Mouse (Mus musculus) embryonic facial prominence, embryonic 13.5 days (tissue): Measurements from ENCODE around the gene Tescl. TPM values are rescaled to one million over a fixed set of nuclear protein-coding genes. Genes with fewer than 3 reads are reported as not detected.
A peak's percentile ranks its signal among the peaks of the same experiment; 100 is the strongest.

ENCODE experiments used
- ATAC-seq: fragments of 200-750 bp; cut with Nextera tagmentation; 2 replicates; pipeline ENCODE4 v1.8.0; 2017; ENCODE audit warnings: low read depth; ENCODE audit not compliant: insufficient number of reproducible peaks, insufficient read depth, low FRiP score, low TSS enrichment
- H3K27ac ChIP-seq: fragments of 300-500 bp; sonication (generic); 2 replicates; pipeline ENCODE4 v1.5.1; 2015; ENCODE audit warnings: moderate library complexity, mild to moderate bottlenecking, inconsistent platforms
- H3K27me3 ChIP-seq: fragments of 300-500 bp; sonication (generic); 2 replicates; pipeline ENCODE4 v1.6.1; 2015; ENCODE audit warnings: mild to moderate bottlenecking, inconsistent platforms
- H3K36me3 ChIP-seq: fragments of 300-500 bp; sonication (generic); 2 replicates; pipeline ENCODE4 v1.6.1; 2015; ENCODE audit warnings: mild to moderate bottlenecking, inconsistent platforms
- H3K4me1 ChIP-seq: fragments of 300-500 bp; sonication (generic); 2 replicates; pipeline ENCODE4 v1.6.1; 2015; ENCODE audit warnings: inconsistent platforms
- H3K4me2 ChIP-seq: fragments of 300-500 bp; sonication (generic); 2 replicates; pipeline ENCODE4 v1.6.1; 2015; ENCODE audit warnings: moderate library complexity, mild to moderate bottlenecking, inconsistent platforms
- H3K4me3 ChIP-seq: fragments of 300-500 bp; sonication (generic); 2 replicates; pipeline ENCODE4 v1.5.1; 2015; ENCODE audit warnings: mild to moderate bottlenecking, inconsistent platforms
- H3K9ac ChIP-seq: fragments of 300-500 bp; sonication (generic); 2 replicates; pipeline ENCODE4 v1.6.1; 2015; ENCODE audit warnings: mild to moderate bottlenecking, inconsistent platforms
- H3K9me3 ChIP-seq: fragments of 300-500 bp; sonication (generic); 2 replicates; pipeline ENCODE4 v1.6.1; 2016; ENCODE audit warnings: inconsistent platforms
- WGBS: fragments of 180-500 bp; shearing (Covaris S2); methylation state at CpG from one replicate; pipeline ENCODE4 v1.1.7; 2015; ENCODE audit warnings: mixed read lengths; 5-methylcytosine and 5-hydroxymethylcytosine counted together
- polyA plus RNA-seq: library from polyadenylated mRNA; unstranded; fragments of >200 nt; fragmentation: Nextera tagmentation; extraction: Ambion mirVana; gene quantifications from 2 replicates; pipeline ENCODE4 v1.2.1, GENCODE M21; 2015

The Tescl gene
- polyA plus RNA-seq, 1 experiment from 2014 or later = 0.25 TPM

DNA sequence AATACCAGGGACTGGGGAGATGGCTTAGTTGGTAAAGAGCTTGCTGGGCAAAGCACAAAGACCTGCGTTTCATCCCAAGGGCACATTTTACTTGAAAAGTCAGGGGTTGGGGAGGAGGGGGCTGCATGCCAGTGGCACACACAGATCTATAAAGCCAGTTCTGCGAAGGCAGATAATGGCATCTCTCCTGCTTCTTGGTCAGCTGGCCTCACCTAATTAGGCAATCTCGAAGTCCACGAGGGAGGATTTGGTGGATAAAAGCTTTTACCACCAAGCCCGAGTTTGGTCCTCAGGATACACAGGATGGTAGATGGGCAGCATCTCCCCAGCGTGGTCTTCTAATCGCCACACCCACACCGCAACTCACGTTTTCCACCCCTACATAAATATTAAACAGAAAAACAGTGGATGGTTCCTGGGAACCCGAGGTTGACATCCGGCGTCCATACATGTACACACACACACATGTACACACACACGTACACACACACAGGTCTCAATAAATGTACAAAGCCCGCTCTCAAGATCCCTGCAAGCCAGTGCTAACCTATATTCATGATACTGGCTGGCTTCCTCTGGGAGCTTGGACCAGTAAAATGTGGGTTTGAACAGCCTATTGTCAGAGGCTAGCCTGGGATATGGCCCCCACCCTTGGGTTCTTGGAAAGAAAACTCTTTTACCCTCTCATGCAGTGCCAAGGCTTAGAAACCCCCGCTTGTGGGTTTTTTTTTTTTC lies 36.2 kb downstream of the Tescl start:
- no peak for ATAC-seq
- H3K27ac ChIP-seq = no peak overlapping the region
- H3K27me3 ChIP-seq = no peaks in the 10 kb centered on the region
- H3K9ac ChIP-seq = peak overlapping the region; percentile 85; the same call in 1 of the 2 replicates
- peak overlapping the region; percentile 88 for H3K4me2 ChIP-seq
- 91% methylated on average over 15 of the region's 15 CpGs for WGBS
- peaks cover 58% of the 10 kb centered on the region for H3K36me3 ChIP-seq
- H3K4me1 ChIP-seq = peaks cover 11% of the 10 kb centered on the region
- peak overlapping the region; percentile 70 for H3K4me3 ChIP-seq
- no peaks in the 10 kb centered on the region for H3K9me3 ChIP-seq

DNA sequence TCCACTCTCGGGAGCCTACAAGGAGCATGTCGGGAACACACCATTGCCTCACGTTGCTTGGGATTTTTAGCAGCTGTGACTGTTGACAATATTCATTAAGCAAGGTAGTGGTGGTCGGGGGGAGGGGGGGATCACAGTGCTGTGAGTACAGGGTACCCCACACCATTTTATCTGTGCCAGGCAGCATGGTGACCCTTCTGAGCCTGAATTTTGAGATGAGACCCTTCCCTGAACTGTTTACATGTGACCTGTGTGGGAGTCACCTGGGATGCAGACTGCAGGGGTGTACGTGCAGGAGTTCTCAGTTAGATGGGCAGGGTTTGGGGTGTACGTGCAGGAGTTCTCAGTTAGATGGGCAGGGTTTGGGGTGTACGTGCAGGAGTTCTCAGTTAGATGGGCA lies 37.4 kb downstream of the Tescl start:
- 94% methylated on average over 7 of the region's 7 CpGs for WGBS
- H3K9ac ChIP-seq = no peak overlapping the region
- ATAC-seq = no peak
- H3K36me3 ChIP-seq = peaks cover 59% of the 10 kb centered on the region
- peaks cover 11% of the 10 kb centered on the region for H3K4me1 ChIP-seq
- no peak overlapping the region for H3K4me2 ChIP-seq
- H3K27me3 ChIP-seq = no peaks in the 10 kb centered on the region
- H3K4me3 ChIP-seq = no peak overlapping the region
- H3K9me3 ChIP-seq = peaks cover 2% of the 10 kb centered on the region
- no peak overlapping the region for H3K27ac ChIP-seq

DNA sequence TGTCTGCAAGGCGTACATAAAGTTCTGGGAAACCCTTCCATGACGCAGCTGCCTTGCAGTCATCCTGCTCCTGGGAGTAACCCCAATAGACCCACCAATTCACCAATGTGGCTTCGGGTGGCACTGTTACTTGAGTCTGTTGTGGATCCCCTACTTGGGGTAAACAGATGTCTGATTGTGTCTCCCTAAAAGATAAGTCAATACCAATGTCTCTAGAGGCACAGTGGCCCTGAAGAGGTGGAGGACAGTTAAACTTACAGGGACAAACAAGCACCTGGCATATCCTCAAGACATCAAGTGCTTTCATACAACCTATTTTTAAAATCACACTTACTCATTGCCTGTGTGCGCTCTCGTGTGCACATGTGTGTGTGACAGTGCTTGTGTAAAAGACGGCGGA lies 38.4 kb downstream of the Tescl start:
- no peak for ATAC-seq
- H3K9ac ChIP-seq = no peak overlapping the region
- WGBS = 98% methylated on average over 7 of the region's 7 CpGs
- no peak overlapping the region for H3K4me2 ChIP-seq
- H3K27me3 ChIP-seq = no peaks in the 10 kb centered on the region
- peaks cover 11% of the 10 kb centered on the region for H3K4me1 ChIP-seq
- H3K9me3 ChIP-seq = peaks cover 6% of the 10 kb centered on the region
- peaks cover 70% of the 10 kb centered on the region for H3K36me3 ChIP-seq
- H3K4me3 ChIP-seq = no peak overlapping the region
- no peak overlapping the region for H3K27ac ChIP-seq

GRCm38 (mm10) chr7:24294763-24295162 lies 39.0 kb downstream of the Tescl start:
- WGBS = 90% methylated on average over 4 of the region's 4 CpGs
- H3K27me3 ChIP-seq = no peaks in the 10 kb centered on the region
- H3K4me3 ChIP-seq = no peak overlapping the region
- H3K27ac ChIP-seq = no peak overlapping the region
- H3K4me1 ChIP-seq = peaks cover 9% of the 10 kb centered on the region
- H3K9me3 ChIP-seq = peaks cover 6% of the 10 kb centered on the region
- H3K4me2 ChIP-seq = no peak overlapping the region
- peaks cover 76% of the 10 kb centered on the region for H3K36me3 ChIP-seq
- H3K9ac ChIP-seq = no peak overlapping the region
- ATAC-seq = no peak

DNA sequence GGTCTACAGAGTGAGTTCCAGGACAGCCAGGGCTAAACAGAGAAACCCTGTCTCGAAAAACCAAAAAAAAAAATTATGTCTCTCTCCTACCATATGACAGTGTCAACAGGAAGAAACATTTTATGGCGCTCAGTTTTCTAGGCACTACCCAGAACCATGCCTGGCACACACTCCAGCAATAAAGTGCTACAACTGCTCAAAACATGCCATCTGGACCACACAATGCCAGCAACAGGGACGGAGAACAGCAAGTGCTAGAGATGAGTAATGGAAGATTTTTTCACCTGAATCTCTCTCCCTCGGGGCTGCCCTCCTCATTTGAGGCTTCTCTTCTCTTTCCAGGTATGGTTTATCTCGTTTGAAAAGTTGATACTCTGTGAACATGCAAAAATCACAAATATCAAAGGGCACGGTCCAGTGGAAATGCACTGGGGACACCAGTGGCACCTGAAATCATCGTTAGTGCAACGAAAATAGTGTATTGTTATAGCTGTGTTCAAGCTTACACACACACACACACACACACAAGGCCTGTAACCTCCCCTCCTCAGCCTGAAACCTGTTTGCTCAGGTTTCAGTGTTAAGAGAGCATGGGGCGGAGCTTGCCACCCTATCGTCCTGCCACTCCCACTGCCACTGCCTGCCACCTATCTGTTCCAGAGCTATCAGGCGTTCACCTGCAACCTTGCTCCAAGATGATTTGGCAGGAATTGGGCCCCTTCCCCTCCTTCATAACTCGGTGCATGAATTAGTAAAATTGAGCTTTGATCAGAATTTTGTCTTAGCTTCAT lies 40.5 kb downstream of the Tescl start:
- H3K36me3 ChIP-seq = peaks cover 89% of the 10 kb centered on the region
- no peak overlapping the region for H3K9ac ChIP-seq
- H3K4me2 ChIP-seq = no peak overlapping the region
- peaks cover 6% of the 10 kb centered on the region for H3K9me3 ChIP-seq
- H3K4me1 ChIP-seq = peaks cover 7% of the 10 kb centered on the region
- no peak overlapping the region for H3K4me3 ChIP-seq
- ATAC-seq = no peak
- no peaks in the 10 kb centered on the region for H3K27me3 ChIP-seq
- 85% methylated on average over 12 of the region's 12 CpGs for WGBS
- no peak overlapping the region for H3K27ac ChIP-seq

- Histone ChIP-seq H3K27ac (no peak overlapping the region), H3K4me1 (no peaks in the 10 kb centered on the region), H3K9me3 (peaks cover 6% of the 10 kb centered on the region), H3K4me2 (no peak overlapping the region), H3K4me3 (no peak overlapping the region), H3K9ac (no peak overlapping the region), H3K27me3 (no peaks in the 10 kb centered on the region), H3K36me3 (peaks cover 98% of the 10 kb centered on the region)
- WGBS = 93% methylated on average over 27 of the region's 27 CpGs
- no peak for ATAC-seq
Measured at GRCm38 (mm10) chr7:24291387-24292090, 42.2 kb downstream of the Tescl start.

DNA sequence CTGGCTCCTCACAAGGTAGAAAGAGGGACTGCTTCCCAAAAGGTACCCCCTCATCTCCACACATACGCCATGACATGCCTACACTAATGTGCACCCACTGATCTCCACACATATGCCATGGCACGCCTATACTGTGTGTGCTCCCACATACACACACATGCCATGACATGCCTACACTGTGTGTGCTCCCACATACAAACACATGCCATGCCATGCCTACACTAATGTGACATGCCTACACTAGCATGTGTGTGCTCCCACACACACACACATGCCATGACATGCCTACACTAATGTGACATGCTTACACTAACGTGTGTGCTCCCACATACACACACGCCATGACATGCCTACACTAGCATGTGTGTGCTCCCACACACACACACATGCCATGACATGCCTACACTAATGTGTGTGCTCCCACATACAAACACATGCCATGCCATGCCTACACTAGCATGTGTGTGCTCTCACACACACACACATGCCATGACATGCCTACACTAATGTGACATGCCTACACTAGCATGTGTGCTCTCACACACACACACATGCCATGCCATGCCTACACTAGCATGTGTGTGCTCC lies 43.5 kb downstream of the Tescl start:
- no peak overlapping the region for H3K9ac ChIP-seq
- ATAC-seq = no peak
- no peaks in the 10 kb centered on the region for H3K4me1 ChIP-seq
- no peak overlapping the region for H3K4me2 ChIP-seq
- no peak overlapping the region for H3K4me3 ChIP-seq
- peaks cover 6% of the 10 kb centered on the region for H3K9me3 ChIP-seq
- no peaks in the 10 kb centered on the region for H3K27me3 ChIP-seq
- peaks cover 85% of the 10 kb centered on the region for H3K36me3 ChIP-seq
- 97% methylated on average over 4 of the region's 4 CpGs for WGBS
- H3K27ac ChIP-seq = no peak overlapping the region

GRCm38 (mm10) chr7:24288512-24288911 lies 45.2 kb downstream of the Tescl start:
- 93% methylated on average over 6 of the region's 6 CpGs for WGBS
- Histone ChIP-seq H3K9ac (no peak overlapping the region), H3K4me2 (no peak overlapping the region), H3K9me3 (peaks cover 6% of the 10 kb centered on the region), H3K27ac (no peak overlapping the region), H3K36me3 (peaks cover 68% of the 10 kb centered on the region), H3K4me1 (no peaks in the 10 kb centered on the region), H3K27me3 (no peaks in the 10 kb centered on the region), H3K4me3 (no peak overlapping the region)
- no peak for ATAC-seq

- no peak for ATAC-seq
- Histone ChIP-seq H3K9me3 (peaks cover 6% of the 10 kb centered on the region), H3K4me2 (no peak overlapping the region), H3K27me3 (no peaks in the 10 kb centered on the region), H3K4me3 (no peak overlapping the region), H3K4me1 (no peaks in the 10 kb centered on the region), H3K27ac (no peak overlapping the region), H3K9ac (no peak overlapping the region), H3K36me3 (peaks cover 60% of the 10 kb centered on the region)
- WGBS = 86% methylated on average over 5 of the region's 5 CpGs
Measured at GRCm38 (mm10) chr7:24287670-24288069, 46.1 kb downstream of the Tescl start.

DNA sequence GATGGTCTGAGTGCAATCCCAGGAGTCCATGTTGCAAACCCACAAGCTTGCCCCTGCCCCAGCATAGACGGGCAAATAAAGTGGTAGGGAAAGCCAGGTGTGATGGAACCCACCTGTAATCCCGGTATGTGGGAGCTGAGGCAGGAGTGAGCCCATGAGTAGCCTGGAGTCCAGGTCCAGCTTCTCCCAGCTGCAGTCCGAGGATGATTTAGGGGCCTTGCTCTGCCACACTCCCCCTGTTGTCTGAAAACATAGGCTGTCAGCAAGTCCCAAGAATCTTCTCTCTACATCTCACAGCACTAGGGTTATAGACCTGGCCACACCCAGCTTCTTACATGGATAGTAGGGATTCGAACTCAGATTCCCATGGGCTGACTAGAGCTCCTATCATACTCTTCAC lies 46.8 kb downstream of the Tescl start:
- H3K27me3 ChIP-seq = no peaks in the 10 kb centered on the region
- H3K4me3 ChIP-seq = no peak overlapping the region
- no peaks in the 10 kb centered on the region for H3K4me1 ChIP-seq
- no peak overlapping the region for H3K9ac ChIP-seq
- peaks cover 52% of the 10 kb centered on the region for H3K36me3 ChIP-seq
- 83% methylated on average over 4 of the region's 4 CpGs for WGBS
- H3K9me3 ChIP-seq = peaks cover 6% of the 10 kb centered on the region
- no peak overlapping the region for H3K4me2 ChIP-seq
- ATAC-seq = no peak
- H3K27ac ChIP-seq = no peak overlapping the region

- ATAC-seq = no peak
- WGBS = 46% methylated on average over 4 of the region's 4 CpGs
- H3K9ac ChIP-seq = no peak overlapping the region
Measured at GRCm38 (mm10) chr7:24286090-24286489, 47.6 kb downstream of the Tescl start.

More at GRCm38 (mm10) chr7:24286090-24286489, 47.6 kb downstream of the Tescl start:
- no peak overlapping the region for H3K4me2 ChIP-seq
- no peaks in the 10 kb centered on the region for H3K4me1 ChIP-seq
- peaks cover 44% of the 10 kb centered on the region for H3K36me3 ChIP-seq
- no peak overlapping the region for H3K4me3 ChIP-seq
- H3K27me3 ChIP-seq = no peaks in the 10 kb centered on the region
- no peak overlapping the region for H3K27ac ChIP-seq
- H3K9me3 ChIP-seq = peaks cover 1% of the 10 kb centered on the region; the same call in 1 of the 2 replicates
